Mouse (Mus musculus) layer of hippocampus, adult 18-20 months (tissue): ENCODE measurements around the gene Shisa2. TPM values are rescaled to one million over a fixed set of nuclear protein-coding genes. Genes with fewer than 3 reads are reported as not detected.

Experiments used
- total RNA-seq, 2 experiments: library from RNA; stranded (reverse); gene quantifications; 2 replicates each; pipeline ENCODE4 v1.2.3; 2021

Shisa2 gene
- total RNA-seq, 2 experiments from 2014 or later: 3.6 to 3.8 TPM

Other genes with a start within 250 kb of the Shisa2 start
- under 1 TPM; 0.38 to 0.45 TPM for gene Phf11c, start 229.9 kb upstream of the Shisa2 start, total RNA-seq
- gene Setdb2, start 184.4 kb upstream of the Shisa2 start, total RNA-seq: 1 to 10 TPM; 5.4 to 7.3 TPM
- gene Cab39l, start 184.3 kb upstream of the Shisa2 start, total RNA-seq: 10 to 100 TPM; 22.9 to 27.1 TPM
- gene Cdadc1, start 27.3 kb upstream of the Shisa2 start, total RNA-seq: 10 to 100 TPM; 78.3 to 79.8 TPM